Mouse (Mus musculus) thymus, adult 2 months (tissue): ENCODE data around the gene Lepr. TPM values are rescaled to one million over a fixed set of nuclear protein-coding genes. Genes with fewer than 3 reads are reported as not detected.

ENCODE experiments used
- DNase-seq: peaks from one replicate; pipeline ENCODE4 v3.0.0; 2021
- H3K27ac ChIP-seq: fragments of 200-500 bp; 2 replicates; pipeline ENCODE4 v1.5.1; 2012; ENCODE audit warnings: low read length, control low read depth; ENCODE audit not compliant: control insufficient read depth, insufficient read depth
- H3K27me3 ChIP-seq: fragments of 200-500 bp; 2 replicates; pipeline ENCODE4 v1.6.1; 2012; ENCODE audit warnings: mild to moderate bottlenecking, low read length, moderate library complexity, mixed read lengths; ENCODE audit not compliant: control insufficient read depth, insufficient read depth
- H3K36me3 ChIP-seq: fragments of 200-500 bp; 2 replicates; pipeline ENCODE4 v1.6.1; 2012; ENCODE audit warnings: mild to moderate bottlenecking, low read length, moderate library complexity; ENCODE audit not compliant: control insufficient read depth, insufficient read depth
- H3K4me1 ChIP-seq: fragments of 200-500 bp; replicated peaks from 2 replicates; pipeline ENCODE4 v1.6.1; 2012; ENCODE audit warnings: low read length; ENCODE audit not compliant: control insufficient read depth, insufficient read depth
- H3K4me3 ChIP-seq: fragments of 200-500 bp; 2 replicates; pipeline ENCODE4 v1.5.1; 2012; ENCODE audit warnings: mild to moderate bottlenecking, low read length, control low read depth, moderate library complexity; ENCODE audit not compliant: control insufficient read depth, insufficient read depth
- CTCF ChIP-seq: fragments of 200-500 bp; IDR thresholded peaks from 2 replicates; pipeline ENCODE4 v1.5.1; 2012; ENCODE audit warnings: mild to moderate bottlenecking, control low read depth, low read length, moderate library complexity, borderline replicate concordance; ENCODE audit not compliant: control insufficient read depth, poor library complexity, insufficient read depth; ENCODE audit errors: extremely low read depth
- POLR2A ChIP-seq: fragments of 200-500 bp; IDR thresholded peaks from 2 replicates; pipeline ENCODE4 v1.6.1; 2012; ENCODE audit warnings: mild to moderate bottlenecking, low read length, control low read depth, moderate library complexity; ENCODE audit not compliant: control insufficient read depth, poor library complexity, insufficient read depth; ENCODE audit errors: extremely low read depth
- WGBS: fragments of 180-500 bp; shearing (Covaris S2); methylation state at CpG from one replicate; pipeline ENCODE4 v1.1.7; 2018; 5-methylcytosine and 5-hydroxymethylcytosine counted together
- polyA plus RNA-seq: library from polyadenylated mRNA; depleted of rRNA; stranded (reverse); fragments of >200 nt; gene quantifications from 2 replicates; pipeline ENCODE4 v1.2.3, GENCODE M21; 2012

Lepr gene
- polyA plus RNA-seq, 1 experiment, result 3.6 TPM

GRCm38 (mm10) chr4:101697236-101697635 lies 20.0 kb upstream of the Lepr start:
- Histone ChIP-seq H3K36me3 (no peaks in the 10 kb centered on the region), H3K27ac (no peak overlapping the region), H3K4me1 (no peaks in the 10 kb centered on the region), H3K4me3 (no peak overlapping the region), H3K27me3 (peaks cover 2% of the 10 kb centered on the region; the same call in 1 of the 2 replicates)
- no peak for DNase-seq
- TF ChIP-seq POLR2A, result no peak
- no peak for TF ChIP-seq CTCF
- WGBS, result 91% methylated on average over 3 of the region's 3 CpGs

DNA sequence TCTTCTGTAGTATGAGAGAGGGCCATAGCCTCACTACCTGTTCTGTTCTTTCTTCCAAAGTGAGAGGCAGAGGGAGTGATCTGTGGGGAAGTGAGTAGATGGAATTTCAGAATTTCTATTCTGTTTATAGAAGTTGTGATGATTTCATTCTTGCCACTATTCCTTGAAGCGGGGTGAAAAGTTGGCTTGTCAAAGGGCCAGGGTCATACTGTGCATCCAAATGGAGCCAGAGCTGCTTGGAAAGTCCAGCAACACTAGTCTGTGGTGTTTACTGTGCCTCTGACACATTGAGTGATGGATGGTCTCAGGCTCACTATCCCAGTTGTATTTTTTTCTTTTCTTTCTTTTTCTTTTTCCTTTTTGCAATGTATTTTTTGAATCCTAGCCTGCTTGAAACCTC lies 17.8 kb upstream of the Lepr start:
- DNase-seq, result no peak
- Histone ChIP-seq H3K36me3 (no peaks in the 10 kb centered on the region), H3K4me1 (no peaks in the 10 kb centered on the region), H3K27ac (no peak overlapping the region), H3K27me3 (peaks cover 2% of the 10 kb centered on the region; the same call in 1 of the 2 replicates), H3K4me3 (no peak overlapping the region)
- TF ChIP-seq POLR2A (no peak), CTCF (no peak)
- 98% methylated on average over 1 of the region's 1 CpGs for WGBS

GRCm38 (mm10) chr4:101700892-101701640 lies 16.1 kb upstream of the Lepr start:
- H3K4me1 ChIP-seq, result no peaks in the 10 kb centered on the region
- no peak for TF ChIP-seq CTCF
- TF ChIP-seq POLR2A, result no peak
- DNase-seq, result no peak
- H3K4me3 ChIP-seq, result no peak overlapping the region
- WGBS, result 91% methylated on average over 14 of the region's 14 CpGs
- peaks cover 2% of the 10 kb centered on the region; the same call in 1 of the 2 replicates for H3K27me3 ChIP-seq
- H3K27ac ChIP-seq, result no peak overlapping the region
- no peaks in the 10 kb centered on the region for H3K36me3 ChIP-seq

DNA sequence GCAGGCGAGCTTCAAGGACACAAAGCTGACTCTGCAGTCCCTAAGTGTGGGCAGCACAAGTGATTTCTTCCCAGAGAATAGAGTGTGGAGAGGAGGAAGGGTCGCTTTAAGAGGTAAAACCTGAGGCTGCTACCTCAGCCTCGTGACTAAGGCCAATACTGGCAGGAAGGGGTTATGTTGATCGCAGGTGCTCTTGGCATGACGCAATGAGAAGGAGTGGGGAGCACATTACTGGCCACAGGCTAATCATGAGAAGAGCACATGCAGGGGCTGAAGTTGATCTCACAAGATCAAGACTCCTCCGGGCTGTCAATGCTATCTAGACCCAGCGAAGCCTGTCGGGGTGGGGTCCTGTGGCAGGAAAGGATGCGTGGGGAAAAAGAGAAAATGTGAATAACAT lies 11.9 kb upstream of the Lepr start:
- H3K27ac ChIP-seq, result no peak overlapping the region
- no peaks in the 10 kb centered on the region for H3K4me1 ChIP-seq
- no peak for TF ChIP-seq POLR2A
- no peak for TF ChIP-seq CTCF
- DNase-seq, result no peak
- WGBS, result 88% methylated on average over 9 of the region's 9 CpGs
- no peak overlapping the region for H3K4me3 ChIP-seq
- H3K36me3 ChIP-seq, result no peaks in the 10 kb centered on the region
- H3K27me3 ChIP-seq, result peaks cover 2% of the 10 kb centered on the region; the same call in 1 of the 2 replicates

DNA sequence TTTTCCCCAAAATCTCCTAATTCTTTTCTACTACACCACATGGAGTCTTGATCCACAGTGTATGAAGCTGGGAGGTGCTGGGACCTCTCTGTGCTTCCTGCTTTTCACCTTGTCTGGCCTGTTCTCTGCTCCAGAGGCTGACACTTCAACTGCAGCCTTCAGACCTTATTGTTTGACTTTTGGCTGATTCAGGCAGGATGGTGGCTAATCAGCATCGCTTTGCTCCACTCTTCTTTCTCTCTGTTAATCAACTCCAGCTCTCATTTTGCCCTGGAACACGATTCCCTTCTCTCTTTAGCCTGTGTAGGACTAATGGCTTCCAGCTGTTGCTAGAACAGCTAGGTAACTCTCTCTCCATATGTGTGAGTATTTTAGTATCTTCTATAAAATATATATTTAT lies 10.0 kb upstream of the Lepr start:
- DNase-seq, result no peak
- WGBS, result 92% methylated on average over 2 of the region's 2 CpGs

DNA sequence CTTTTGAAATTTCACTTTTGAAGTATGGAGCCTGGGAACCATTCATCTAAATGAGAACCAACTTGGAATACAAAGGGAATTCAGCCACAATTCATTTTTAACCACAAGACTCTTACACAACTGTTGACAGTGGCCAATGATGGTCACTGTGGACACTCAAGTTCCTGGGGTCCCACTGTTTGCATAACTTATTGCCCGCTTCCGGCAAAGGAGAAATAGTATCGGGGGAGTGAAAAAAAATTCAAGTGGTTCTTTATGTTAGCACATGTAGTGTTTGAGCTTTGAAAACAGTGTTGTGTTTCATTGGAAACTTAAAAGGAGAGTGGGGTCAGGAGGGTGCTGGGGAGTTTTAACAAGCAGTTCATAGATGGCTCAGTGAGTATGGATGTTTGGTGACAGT lies 9.3 kb upstream of the Lepr start:
- H3K27ac ChIP-seq, result no peak overlapping the region
- TF ChIP-seq POLR2A, result no peak
- TF ChIP-seq CTCF, result no peak
- no peak for DNase-seq
- H3K27me3 ChIP-seq, result no peaks in the 10 kb centered on the region
- H3K4me1 ChIP-seq, result no peaks in the 10 kb centered on the region
- H3K4me3 ChIP-seq, result no peak overlapping the region
- no peaks in the 10 kb centered on the region for H3K36me3 ChIP-seq
- 92% methylated on average over 3 of the region's 3 CpGs for WGBS

More for the DNA sequence above, 10.0 kb upstream of the Lepr start:
- no peak for TF ChIP-seq CTCF
- no peak for TF ChIP-seq POLR2A
- Histone ChIP-seq H3K27ac (no peak overlapping the region), H3K4me1 (no peaks in the 10 kb centered on the region), H3K27me3 (no peaks in the 10 kb centered on the region), H3K36me3 (no peaks in the 10 kb centered on the region), H3K4me3 (no peak overlapping the region)

DNA sequence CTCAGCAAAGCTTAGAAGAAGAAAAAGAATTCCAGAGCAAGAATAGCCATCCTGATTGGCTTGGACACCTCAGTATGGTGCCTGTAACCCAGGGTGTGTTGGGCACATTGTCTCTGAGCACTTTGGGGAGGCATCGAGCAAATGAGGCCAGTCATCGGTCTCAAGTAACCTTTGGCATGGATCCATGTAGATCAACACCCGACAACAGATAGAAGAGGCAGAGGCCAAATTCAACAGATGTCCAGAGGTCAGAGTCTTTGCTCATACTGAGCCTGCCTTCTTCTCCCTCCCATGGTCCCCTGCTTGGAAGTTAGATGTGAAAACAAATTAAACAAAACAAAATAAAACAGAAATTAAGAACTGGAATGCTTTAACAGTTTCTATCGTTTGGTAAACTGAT lies 6.8 kb upstream of the Lepr start:
- H3K4me1 ChIP-seq, result no peaks in the 10 kb centered on the region
- DNase-seq, result no peak
- no peak overlapping the region for H3K27ac ChIP-seq
- no peaks in the 10 kb centered on the region for H3K27me3 ChIP-seq
- TF ChIP-seq CTCF, result no peak
- no peak for TF ChIP-seq POLR2A
- WGBS, result 86% methylated on average over 4 of the region's 4 CpGs
- H3K36me3 ChIP-seq, result no peaks in the 10 kb centered on the region
- no peak overlapping the region for H3K4me3 ChIP-seq
